Mouse (Mus musculus): ENCODE data around the gene Tcap.
"Not testable (repeated sequence)": the region's sequence is repeated elsewhere in the genome, so short reads cannot be mapped to it uniquely, and the experiment has no call there.

Gene Tcap

GRCm38 (mm10) chr11:98382405-98382804 lies 1.2 kb upstream of the Tcap start:
- DNase-seq = not testable (repeated sequence)

- no peak for DNase-seq
Observed at GRCm38 (mm10) chr11:98384216-98384615, 605 bp downstream of the Tcap start.

- DNase-seq = no peak
Observed at GRCm38 (mm10) chr11:98384721-98385637, 1.4 kb downstream of the Tcap start.

GRCm38 (mm10) chr11:98385638-98386585 lies 2.3 kb downstream of the Tcap start, which contains the start of gene Pnmt:
Gene Pnmt, plus strand, starts transcription at chr11:98386450.
- DNase-seq = no peak

- peak; percentile 57 for DNase-seq
Observed at GRCm38 (mm10) chr11:98386596-98386995, 3.0 kb downstream of the Tcap start.

- DNase-seq = no peak
Observed at GRCm38 (mm10) chr11:98387056-98387577, 3.5 kb downstream of the Tcap start.

GRCm38 (mm10) chr11:98388282-98388681 lies 4.7 kb downstream of the Tcap start:
- no peak for DNase-seq

- peak; percentile 85 for DNase-seq
Observed at GRCm38 (mm10) chr11:98389221-98389780, 5.7 kb downstream of the Tcap start.

GRCm38 (mm10) chr11:98390141-98390540 lies 6.5 kb downstream of the Tcap start:
- DNase-seq = no peak

- no peak for DNase-seq
Observed at GRCm38 (mm10) chr11:98392034-98392433, 8.4 kb downstream of the Tcap start.

- peak; percentile 41 for DNase-seq
Observed at GRCm38 (mm10) chr11:98392645-98393044, 9.0 kb downstream of the Tcap start.

GRCm38 (mm10) chr11:98393317-98393716 lies 9.7 kb downstream of the Tcap start:
- peak; percentile 87 for DNase-seq

GRCm38 (mm10) chr11:98394301-98394700 lies 10.7 kb downstream of the Tcap start:
- DNase-seq = peak; percentile 34

- no peak for DNase-seq
Observed at GRCm38 (mm10) chr11:98395041-98395440, 11.4 kb downstream of the Tcap start.

GRCm38 (mm10) chr11:98397946-98398345 lies 14.3 kb downstream of the Tcap start:
- no peak for DNase-seq

- DNase-seq = peak; percentile 89
Observed at GRCm38 (mm10) chr11:98400161-98400726, 16.6 kb downstream of the Tcap start, which contains the start of gene Pgap3. Gene Pgap3, minus strand, starts transcription at chr11:98400490.

- no peak for DNase-seq
Observed at GRCm38 (mm10) chr11:98400816-98401215, 17.2 kb downstream of the Tcap start.

GRCm38 (mm10) chr11:98406621-98407020 lies 23.0 kb downstream of the Tcap start:
- DNase-seq = no peak

GRCm38 (mm10) chr11:98408872-98409271 lies 25.3 kb downstream of the Tcap start:
- DNase-seq = no peak

- DNase-seq = no peak
Observed at GRCm38 (mm10) chr11:98409341-98409822, 25.8 kb downstream of the Tcap start.

GRCm38 (mm10) chr11:98412273-98412796 lies 28.7 kb downstream of the Tcap start, which contains the start of gene Erbb2:
Gene Erbb2, plus strand, starts transcription at chr11:98412470.
- peak; percentile 56 for DNase-seq
